Mouse (Mus musculus) cerebellum, postnatal 25 days (tissue): ENCODE measurements around the gene Anpep.

Experiments
- DNase-seq, 2 experiments: peaks; one replicate each; pipeline ENCODE4 v3.0.0; 2021; ENCODE audit warnings: mixed read lengths in 2 of 2

The Anpep gene

GRCm38 (mm10) chr7:79860811-79861210 is at the start of gene Anpep:
Gene Anpep (minus strand): TSS chr7:79861059.
- DNase-seq: no peak

- DNase-seq: no peak
Observed at GRCm38 (mm10) chr7:79907356-79907755, 46.5 kb upstream of the Anpep start.

- DNase-seq: no peak
Observed at GRCm38 (mm10) chr7:79906914-79907313, 46.1 kb upstream of the Anpep start.

- DNase-seq: no peak
Observed at GRCm38 (mm10) chr7:79905193-79905592, 44.3 kb upstream of the Anpep start.

- no peak for DNase-seq
Observed at GRCm38 (mm10) chr7:79903160-79903792, 42.4 kb upstream of the Anpep start.

GRCm38 (mm10) chr7:79900753-79901152 is 39.9 kb upstream of the Anpep start:
- DNase-seq: no peak

- DNase-seq: no peak
Observed at GRCm38 (mm10) chr7:79895225-79895624, 34.4 kb upstream of the Anpep start.

GRCm38 (mm10) chr7:79894790-79895189 is 33.9 kb upstream of the Anpep start:
- no peak for DNase-seq

GRCm38 (mm10) chr7:79892576-79893428 is 31.9 kb upstream of the Anpep start:
- no peak for DNase-seq

GRCm38 (mm10) chr7:79890436-79891221 is 29.8 kb upstream of the Anpep start:
- no peak for DNase-seq

GRCm38 (mm10) chr7:79888603-79889002 is 27.7 kb upstream of the Anpep start:
- no peak for DNase-seq

- DNase-seq: no peak
Observed at GRCm38 (mm10) chr7:79883613-79884334, 22.9 kb upstream of the Anpep start.

GRCm38 (mm10) chr7:79881901-79882300 is 21.0 kb upstream of the Anpep start:
- DNase-seq: no peak

- DNase-seq: no peak
Observed at GRCm38 (mm10) chr7:79880998-79881397, 20.1 kb upstream of the Anpep start.

- DNase-seq: no peak
Observed at GRCm38 (mm10) chr7:79880033-79880432, 19.2 kb upstream of the Anpep start.

GRCm38 (mm10) chr7:79878455-79879025 is 17.7 kb upstream of the Anpep start:
- DNase-seq: no peak

- DNase-seq: no peak
Observed at GRCm38 (mm10) chr7:79873407-79873806, 12.5 kb upstream of the Anpep start.

- peak in 1 of 2 experiments; percentile 37 for DNase-seq
Observed at GRCm38 (mm10) chr7:79871797-79872345, 11.0 kb upstream of the Anpep start.

GRCm38 (mm10) chr7:79869072-79869719 is 8.3 kb upstream of the Anpep start:
- no peak for DNase-seq

- no peak for DNase-seq
Observed at GRCm38 (mm10) chr7:79868475-79868874, 7.6 kb upstream of the Anpep start.

- no peak for DNase-seq
Observed at GRCm38 (mm10) chr7:79867861-79868260, 7.0 kb upstream of the Anpep start.
